Comparison of ENCODE assay signal across 25 mouse cellular contexts in genomic region chr3:108101594-108101993, GRCm38 (mm10). TPM values are rescaled to one million over a fixed set of nuclear protein-coding genes. Genes with fewer than 3 reads are reported as not detected.
A peak's percentile ranks its signal among the peaks of the same experiment; 100 is the strongest.
DNase-seq lines count a peak whose midpoint lies in the region; ATAC-seq lines count a peak whose summit lies in the region.
"Had no signal": no experiment of that assay in that cellular context is flagged by ENCODE, and none has a peak within 500 bp of the region (broad histone marks: within the 10 kb centered on the region; RNA-seq: fewer than 3 reads in every experiment).

No protein-coding gene starts in this region.

- H3K9ac ChIP-seq in heart, embryonic 13.5 days: 0 out of 2 replicates have a peak overlapping the region, but pooled peaks have one; percentile 5
- no peak overlapping the region for H3K9ac ChIP-seq in heart, embryonic 11.5 days (ENCODE audit: low read depth, low read length)
- no peak overlapping the region for H3K9ac ChIP-seq in midbrain, embryonic 11.5 days (ENCODE audit: low read length)
- no peak overlapping the region for H3K9ac ChIP-seq in forebrain, embryonic 15.5 days (replicated peaks)
- no peak overlapping the region for H3K9ac ChIP-seq in neural tube, embryonic 15.5 days (replicated peaks)
- H3K9ac ChIP-seq: hindbrain, embryonic 15.5 days; kidney, embryonic 15.5 days; limb, embryonic 13.5 days; stomach, embryonic 15.5 days had no signal

- H3K4me1 ChIP-seq in heart, embryonic 13.5 days: peaks cover 23% of the 10 kb centered on the region
- H3K4me1 ChIP-seq in heart, embryonic 11.5 days (ENCODE audit: control insufficient read depth, insufficient read depth, low read length): peaks cover 25% of the 10 kb centered on the region
- H3K4me1 ChIP-seq in midbrain, embryonic 11.5 days (ENCODE audit: control insufficient read depth, insufficient read depth, low read length): no peaks in the 10 kb centered on the region
- H3K4me1 ChIP-seq in midbrain, embryonic 10.5 days: no peaks in the 10 kb centered on the region
- peaks cover 18% of the 10 kb centered on the region for H3K4me1 ChIP-seq in forebrain, embryonic 15.5 days
- H3K4me1 ChIP-seq in neural tube, embryonic 15.5 days: peaks cover 9% of the 10 kb centered on the region; the same call in 1 of the 2 replicates
- H3K4me1 ChIP-seq: embryonic facial prominence, embryonic 10.5 days; hindbrain, embryonic 15.5 days; kidney, embryonic 15.5 days; limb, embryonic 13.5 days; stomach, embryonic 15.5 days had no signal

- no peak overlapping the region for H3K4me3 ChIP-seq in heart, embryonic 13.5 days
- no peak overlapping the region for H3K4me3 ChIP-seq in heart, embryonic 11.5 days (ENCODE audit: low read depth, low read length)
- no peak overlapping the region for H3K4me3 ChIP-seq in midbrain, embryonic 11.5 days (ENCODE audit: low read depth, low read length)
- H3K4me3 ChIP-seq in midbrain, embryonic 10.5 days: no peak overlapping the region
- no peak overlapping the region for H3K4me3 ChIP-seq in forebrain, embryonic 15.5 days
- no peak overlapping the region for H3K4me3 ChIP-seq in neural tube, embryonic 15.5 days (replicated peaks)
- H3K4me3 ChIP-seq: embryonic facial prominence, embryonic 10.5 days; hindbrain, embryonic 15.5 days; kidney, embryonic 15.5 days; limb, embryonic 13.5 days; stomach, embryonic 15.5 days had no signal

- no peak overlapping the region for H3K4me2 ChIP-seq in heart, embryonic 13.5 days
- no peak overlapping the region for H3K4me2 ChIP-seq in heart, embryonic 11.5 days
- H3K4me2 ChIP-seq in midbrain, embryonic 11.5 days: no peak overlapping the region
- no peak overlapping the region for H3K4me2 ChIP-seq in forebrain, embryonic 15.5 days (replicated peaks)
- H3K4me2 ChIP-seq in neural tube, embryonic 15.5 days: no peak overlapping the region
- H3K4me2 ChIP-seq: hindbrain, embryonic 15.5 days; kidney, embryonic 15.5 days; limb, embryonic 13.5 days; stomach, embryonic 15.5 days had no signal

- ATAC-seq in heart, embryonic 13.5 days (ENCODE audit: extremely low read depth, insufficient number of reproducible peaks, low FRiP score, low TSS enrichment): no peak
- ATAC-seq in heart, embryonic 11.5 days (replicated peaks; ENCODE audit: insufficient number of reproducible peaks, low FRiP score, low TSS enrichment): no peak
- ATAC-seq in midbrain, embryonic 11.5 days (ENCODE audit: low FRiP score): no peak
- ATAC-seq in forebrain, embryonic 15.5 days (replicated peaks): peak; percentile 86
- no peak for ATAC-seq in neural tube, embryonic 15.5 days (ENCODE audit: low FRiP score)
- ATAC-seq: intestine, embryonic 16.5 days had no signal

- H3K9me3 ChIP-seq in heart, embryonic 13.5 days: no peaks in the 10 kb centered on the region
- no peaks in the 10 kb centered on the region for H3K9me3 ChIP-seq in heart, embryonic 11.5 days (replicated peaks; ENCODE audit: control insufficient read depth, low read length)
- no peaks in the 10 kb centered on the region for H3K9me3 ChIP-seq in midbrain, embryonic 11.5 days (ENCODE audit: control insufficient read depth, low read length)
- no peaks in the 10 kb centered on the region for H3K9me3 ChIP-seq in midbrain, embryonic 10.5 days (replicated peaks)
- no peaks in the 10 kb centered on the region for H3K9me3 ChIP-seq in forebrain, embryonic 15.5 days
- H3K9me3 ChIP-seq in neural tube, embryonic 15.5 days (replicated peaks): no peaks in the 10 kb centered on the region
- H3K9me3 ChIP-seq: embryonic facial prominence, embryonic 10.5 days; hindbrain, embryonic 15.5 days; kidney, embryonic 15.5 days; limb, embryonic 13.5 days; stomach, embryonic 15.5 days had no signal

- peaks cover 10% of the 10 kb centered on the region; the same call in 1 of the 2 replicates for H3K36me3 ChIP-seq in heart, embryonic 13.5 days
- H3K36me3 ChIP-seq in heart, embryonic 11.5 days (ENCODE audit: control insufficient read depth, insufficient read depth, low read length): no peaks in the 10 kb centered on the region
- no peaks in the 10 kb centered on the region for H3K36me3 ChIP-seq in midbrain, embryonic 11.5 days (ENCODE audit: control insufficient read depth, insufficient read depth, low read length)
- H3K36me3 ChIP-seq in midbrain, embryonic 10.5 days: peaks cover 11% of the 10 kb centered on the region
- H3K36me3 ChIP-seq in forebrain, embryonic 15.5 days: peaks cover 11% of the 10 kb centered on the region; the same call in 1 of the 2 replicates
- peaks cover 5% of the 10 kb centered on the region for H3K36me3 ChIP-seq in neural tube, embryonic 15.5 days
- H3K36me3 ChIP-seq: hindbrain, embryonic 15.5 days had no signal

- DNase-seq in midbrain, embryonic 11.5 days (ENCODE audit: low spot score, missing footprints): no peak
- DNase-seq in midbrain, embryonic 10.5 days (ENCODE audit: low spot score): no peak
- no peak for DNase-seq in left cerebral cortex, adult 8-10 months (ENCODE audit: low spot score in 2 of 2)
- DNase-seq: B cell, adult 2 months; cerebellum, adult 8-10 months; gastrocnemius, postnatal 14 days; heart, adult 18-20 months; lung, adult 18-20 months; lung, postnatal 14 days; retina, postnatal 1 day; thymus, adult 2 months had no signal

- H3K27ac ChIP-seq in heart, embryonic 13.5 days (replicated peaks): no peak overlapping the region
- no peak overlapping the region for H3K27ac ChIP-seq in heart, embryonic 11.5 days (ENCODE audit: low read depth, low read length)
- H3K27ac ChIP-seq in midbrain, embryonic 11.5 days (ENCODE audit: low read depth, low read length): peak overlapping the region; percentile 8; the same call in 1 of the 2 replicates
- no peak overlapping the region for H3K27ac ChIP-seq in midbrain, embryonic 10.5 days (replicated peaks)
- peak overlapping the region; percentile 77 for H3K27ac ChIP-seq in forebrain, embryonic 15.5 days (replicated peaks)
- H3K27ac ChIP-seq in neural tube, embryonic 15.5 days (replicated peaks): peak overlapping the region; percentile 54
- H3K27ac ChIP-seq: embryonic facial prominence, embryonic 10.5 days; hindbrain, embryonic 15.5 days; kidney, embryonic 15.5 days; limb, embryonic 13.5 days; stomach, embryonic 15.5 days had no signal

- 46% methylated on average over 3 of the region's 3 CpGs for WGBS in heart, embryonic 13.5 days
- 51% methylated on average over 3 of the region's 3 CpGs for WGBS in heart, embryonic 11.5 days (ENCODE audit: insufficient replicate concordance)
- 65% methylated on average over 3 of the region's 3 CpGs for WGBS in midbrain, embryonic 11.5 days
- 71% methylated on average over 3 of the region's 3 CpGs for WGBS in midbrain, embryonic 10.5 days
- WGBS in forebrain, embryonic 15.5 days: 13% methylated on average over 3 of the region's 3 CpGs
- WGBS in neural tube, embryonic 15.5 days: 14% methylated on average over 3 of the region's 3 CpGs

- H3K27me3 ChIP-seq in heart, embryonic 13.5 days (replicated peaks): no peaks in the 10 kb centered on the region
- H3K27me3 ChIP-seq in heart, embryonic 11.5 days (ENCODE audit: control insufficient read depth, insufficient read depth, low read length): no peaks in the 10 kb centered on the region
- H3K27me3 ChIP-seq in midbrain, embryonic 11.5 days (ENCODE audit: control insufficient read depth, insufficient read depth, low read length): no peaks in the 10 kb centered on the region
- no peaks in the 10 kb centered on the region for H3K27me3 ChIP-seq in midbrain, embryonic 10.5 days (ENCODE audit: low read depth, poor library complexity, severe bottlenecking)
- no peaks in the 10 kb centered on the region for H3K27me3 ChIP-seq in forebrain, embryonic 15.5 days
- H3K27me3 ChIP-seq in neural tube, embryonic 15.5 days (replicated peaks): no peaks in the 10 kb centered on the region
- H3K27me3 ChIP-seq: hindbrain, embryonic 15.5 days; kidney, embryonic 15.5 days; limb, embryonic 13.5 days; stomach, embryonic 15.5 days had no signal

RNA-seq across cellular contexts. Expression of gene Gnat2, which starts 9.0 kb away (rescaled TPM):
- polyA plus RNA-seq in heart, embryonic 13.5 days (2015; fragmentation: Nextera tagmentation; extraction: Ambion mirVana): 0.20 and 1.3 TPM in 2 replicates
- 1.1 and 1.3 TPM in 2 replicates for polyA plus RNA-seq in heart, embryonic 11.5 days (2014; fragmentation: Nextera tagmentation; extraction: Ambion mirVana)
- 0.30 and 0.90 TPM in 2 replicates for polyA plus RNA-seq in midbrain, embryonic 11.5 days (2014; fragmentation: Nextera tagmentation; extraction: Ambion mirVana)
- 0.72 and 1.5 TPM in 2 replicates for polyA plus RNA-seq in midbrain, embryonic 10.5 days (2016; fragmentation: Nextera tagmentation; extraction: Ambion mirVana)
- polyA plus RNA-seq in forebrain, embryonic 15.5 days (2015; fragmentation: Nextera tagmentation; extraction: Ambion mirVana): 0.43 and 0.46 TPM in 2 replicates
- polyA plus RNA-seq in neural tube, embryonic 15.5 days (2015; fragmentation: Nextera tagmentation; extraction: Ambion mirVana): 0.13 and 0.43 TPM in 2 replicates
- under 1 TPM in 2 of 4 experiments, not detected in 2; 0.21 to 0.46 TPM for total RNA-seq in left cerebral cortex, adult 8-10 months (2022)
- total RNA-seq: layer of hippocampus, postnatal 25 days; left cerebral cortex, postnatal 14 days; megakaryocyte, adult 5-6 weeks had no signal

RNA-seq across cellular contexts. Expression of gene Ampd2, which starts 15.1 kb away (rescaled TPM):
- polyA plus RNA-seq in heart, embryonic 13.5 days (2015; fragmentation: Nextera tagmentation; extraction: Ambion mirVana): 29.4 and 30.3 TPM in 2 replicates
- 30.6 and 32.1 TPM in 2 replicates for polyA plus RNA-seq in heart, embryonic 11.5 days (2014; fragmentation: Nextera tagmentation; extraction: Ambion mirVana)
- 31.2 and 37.0 TPM in 2 replicates for polyA plus RNA-seq in midbrain, embryonic 11.5 days (2014; fragmentation: Nextera tagmentation; extraction: Ambion mirVana)
- polyA plus RNA-seq in midbrain, embryonic 10.5 days (2016; fragmentation: Nextera tagmentation; extraction: Ambion mirVana): 60.0 and 63.8 TPM in 2 replicates
- 49.4 and 50.7 TPM in 2 replicates for polyA plus RNA-seq in forebrain, embryonic 15.5 days (2015; fragmentation: Nextera tagmentation; extraction: Ambion mirVana)
- polyA plus RNA-seq in neural tube, embryonic 15.5 days (2015; fragmentation: Nextera tagmentation; extraction: Ambion mirVana): 64.1 and 66.9 TPM in 2 replicates
- 10 to 100 TPM; 56.4 to 61.4 (median 58.1) TPM for total RNA-seq in left cerebral cortex, adult 8-10 months (2022)

RNA-seq across cellular contexts. Expression of gene Gnai3, which starts 44.4 kb away (rescaled TPM):
- 74.7 and 76.3 TPM in 2 replicates for polyA plus RNA-seq in heart, embryonic 13.5 days (2015; fragmentation: Nextera tagmentation; extraction: Ambion mirVana)
- 91.3 and 102 TPM in 2 replicates for polyA plus RNA-seq in heart, embryonic 11.5 days (2014; fragmentation: Nextera tagmentation; extraction: Ambion mirVana)
- 217 and 240 TPM in 2 replicates for polyA plus RNA-seq in midbrain, embryonic 11.5 days (2014; fragmentation: Nextera tagmentation; extraction: Ambion mirVana)
- 204 and 211 TPM in 2 replicates for polyA plus RNA-seq in midbrain, embryonic 10.5 days (2016; fragmentation: Nextera tagmentation; extraction: Ambion mirVana)
- 165 and 168 TPM in 2 replicates for polyA plus RNA-seq in forebrain, embryonic 15.5 days (2015; fragmentation: Nextera tagmentation; extraction: Ambion mirVana)
- 103 and 121 TPM in 2 replicates for polyA plus RNA-seq in neural tube, embryonic 15.5 days (2015; fragmentation: Nextera tagmentation; extraction: Ambion mirVana)
- total RNA-seq in left cerebral cortex, adult 8-10 months (2022): 10 to 100 TPM; 25.0 to 28.1 (median 25.9) TPM

RNA-seq across cellular contexts. Expression of gene Gpr61, which starts 53.1 kb away (rescaled TPM):
- 0.14 TPM in 1 of 2 replicates, not detected in the other for polyA plus RNA-seq in heart, embryonic 13.5 days (2015; fragmentation: Nextera tagmentation; extraction: Ambion mirVana)
- polyA plus RNA-seq in heart, embryonic 11.5 days (2014; fragmentation: Nextera tagmentation; extraction: Ambion mirVana): 0.13 and 0.16 TPM in 2 replicates
- 0.19 and 0.40 TPM in 2 replicates for polyA plus RNA-seq in midbrain, embryonic 11.5 days (2014; fragmentation: Nextera tagmentation; extraction: Ambion mirVana)
- polyA plus RNA-seq in midbrain, embryonic 10.5 days (2016; fragmentation: Nextera tagmentation; extraction: Ambion mirVana): 0.33 and 0.41 TPM in 2 replicates
- 1.9 and 2.2 TPM in 2 replicates for polyA plus RNA-seq in forebrain, embryonic 15.5 days (2015; fragmentation: Nextera tagmentation; extraction: Ambion mirVana)
- 6.1 and 7.7 TPM in 2 replicates for polyA plus RNA-seq in neural tube, embryonic 15.5 days (2015; fragmentation: Nextera tagmentation; extraction: Ambion mirVana)
- 10 to 100 TPM; 15.0 to 20.1 (median 18.2) TPM for total RNA-seq in left cerebral cortex, adult 8-10 months (2022)
- total RNA-seq: common myeloid progenitor, adult 5-6 weeks; heart, adult 18-20 months; megakaryocyte, adult 5-6 weeks had no signal
- polyA plus RNA-seq: thymus, adult 2 months had no signal

RNA-seq across cellular contexts. Expression of gene Gstm4, which starts 56.9 kb away (rescaled TPM):
- polyA plus RNA-seq in heart, embryonic 13.5 days (2015; fragmentation: Nextera tagmentation; extraction: Ambion mirVana): 15.2 and 16.4 TPM in 2 replicates
- 14.7 and 17.7 TPM in 2 replicates for polyA plus RNA-seq in heart, embryonic 11.5 days (2014; fragmentation: Nextera tagmentation; extraction: Ambion mirVana)
- 15.2 and 15.8 TPM in 2 replicates for polyA plus RNA-seq in midbrain, embryonic 11.5 days (2014; fragmentation: Nextera tagmentation; extraction: Ambion mirVana)
- 12.4 and 14.1 TPM in 2 replicates for polyA plus RNA-seq in midbrain, embryonic 10.5 days (2016; fragmentation: Nextera tagmentation; extraction: Ambion mirVana)
- 12.4 and 15.1 TPM in 2 replicates for polyA plus RNA-seq in forebrain, embryonic 15.5 days (2015; fragmentation: Nextera tagmentation; extraction: Ambion mirVana)
- polyA plus RNA-seq in neural tube, embryonic 15.5 days (2015; fragmentation: Nextera tagmentation; extraction: Ambion mirVana): 19.1 and 21.0 TPM in 2 replicates
- 10 to 100 TPM in 3 of 4 experiments, 1 to 10 TPM in 1; 10.0 to 12.6 (median 11.2) TPM for total RNA-seq in left cerebral cortex, adult 8-10 months (2022)

Comparison
In these comparisons a context has a peak if more than half of its experiments do, and no peak if none do; other contexts are left out.
1. H3K27ac ChIP-seq: peak in midbrain, embryonic 11.5 days (single experiment), forebrain, embryonic 15.5 days (single experiment) and neural tube, embryonic 15.5 days (single experiment); none in heart, embryonic 13.5 days (single experiment), heart, embryonic 11.5 days (single experiment) and midbrain, embryonic 10.5 days (single experiment).